Mouse (Mus musculus) MEL (cell line): ENCODE results near the gene Rab31. TPM values are rescaled to one million over a fixed set of nuclear protein-coding genes. Genes with fewer than 3 reads are reported as not detected.
A peak's percentile ranks its signal among the peaks of the same experiment; 100 is the strongest.

Experiments used
- DNase-seq: peaks from one replicate; pipeline ENCODE4 v3.0.0; 2011; ENCODE audit warnings: low read depth, low spot score
- H3K27ac ChIP-seq: 2 replicates; pipeline ENCODE4 v1.5.1; 2012; ENCODE audit warnings: low read depth, mild to moderate bottlenecking, control low read depth, low read length, moderate library complexity; ENCODE audit not compliant: control insufficient read depth
- H3K27me3 ChIP-seq, 2 experiments: fragments of 150-350 bp in 1 of 2; sonication (generic) in 1 of 2; 2 replicates each; pipeline ENCODE4 v1.6.1; 2012; ENCODE audit warnings: low read length in 2 of 2, mild to moderate bottlenecking in 2 of 2, improper control_type of control experiment in 1 of 2, moderate library complexity in 1 of 2; ENCODE audit not compliant: insufficient read depth in 2 of 2, control insufficient read depth in 1 of 2
- H3K36me3 ChIP-seq, 2 experiments: 2 replicates each; pipeline ENCODE4 v1.6.1; 2012 to 2014; ENCODE audit warnings: low read length in 2 of 2, improper control_type of control experiment in 1 of 2, inconsistent platforms in 1 of 2, mild to moderate bottlenecking in 1 of 2; ENCODE audit not compliant: insufficient read depth in 2 of 2, control insufficient read depth in 1 of 2
- H3K4me1 ChIP-seq, 2 experiments: fragments of 150-350 bp in 1 of 2; sonication (generic) in 1 of 2; 2 replicates each; pipeline ENCODE4 v1.6.1; 2012; ENCODE audit warnings: low read length in 2 of 2, improper control_type of control experiment in 1 of 2, mild to moderate bottlenecking in 1 of 2; ENCODE audit not compliant: insufficient read depth in 2 of 2, control insufficient read depth in 1 of 2
- H3K4me3 ChIP-seq, 2 experiments: fragments of 150-350 bp in 1 of 2; sonication (generic) in 1 of 2; 2 replicates each; pipeline ENCODE4 v1.5.1; 2012; ENCODE audit warnings: low read depth in 2 of 2, low read length in 2 of 2, mild to moderate bottlenecking in 2 of 2, moderate library complexity in 2 of 2, control low read depth in 1 of 2, improper control_type of control experiment in 1 of 2; ENCODE audit not compliant: control insufficient read depth in 1 of 2, insufficient read depth in 1 of 2
- H3K79me2 ChIP-seq: 2 replicates; pipeline ENCODE4 v1.6.1; 2012; ENCODE audit warnings: mild to moderate bottlenecking, low read length, moderate library complexity; ENCODE audit not compliant: control insufficient read depth, poor library complexity, insufficient read depth
- H3K9ac ChIP-seq: 2 replicates; pipeline ENCODE4 v1.6.1; 2012; ENCODE audit warnings: low read depth, mild to moderate bottlenecking, control low read depth, low read length, moderate library complexity; ENCODE audit not compliant: control insufficient read depth, poor library complexity, severe bottlenecking
- H3K9me3 ChIP-seq: fragments of 150-350 bp; sonication (generic); replicated peaks from 2 replicates; pipeline ENCODE4 v1.6.1; 2012; ENCODE audit warnings: mild to moderate bottlenecking, low read length, improper control_type of control experiment, moderate library complexity; ENCODE audit not compliant: insufficient read depth
- BHLHE40 ChIP-seq: IDR thresholded peaks from 2 replicates; pipeline ENCODE4 v1.6.1; 2012; ENCODE audit warnings: low read depth, mild to moderate bottlenecking, inconsistent platforms, low read length, improper control_type of control experiment, borderline replicate concordance
- CHD2 ChIP-seq: IDR thresholded peaks from 2 replicates; pipeline ENCODE4 v1.6.1; 2011; ENCODE audit warnings: low read length, improper control_type of control experiment
- CTCF ChIP-seq, 3 experiments: IDR thresholded peaks in 2 of 3; conservative IDR thresholded peaks in 1 of 3; 2 replicates each; pipeline ENCODE4 v1.5.1; 2011 to 2012; ENCODE audit warnings: low read length in 3 of 3, low read depth in 2 of 3, mild to moderate bottlenecking in 2 of 3, improper control_type of control experiment in 1 of 3, inconsistent platforms in 1 of 3, mixed read lengths in 1 of 3, moderate library complexity in 1 of 3; ENCODE audit not compliant: control insufficient read depth in 1 of 3, insufficient read depth in 1 of 3, poor library complexity in 1 of 3, severe bottlenecking in 1 of 3
- E2F4 ChIP-seq: IDR thresholded peaks from 2 replicates; pipeline ENCODE4 v1.6.1; 2011; ENCODE audit warnings: low read depth, low read length, improper control_type of control experiment, borderline replicate concordance
- ELF1 ChIP-seq: IDR thresholded peaks from 2 replicates; pipeline ENCODE4 v1.6.1; 2014; ENCODE audit warnings: low read depth, mild to moderate bottlenecking, inconsistent platforms, low read length, improper control_type of control experiment, moderate library complexity
- EP300 ChIP-seq, 2 experiments: IDR thresholded peaks; 2 replicates each; pipeline ENCODE4 v1.6.1; 2011; ENCODE audit warnings: improper control_type of control experiment in 2 of 2, low read length in 2 of 2, low read depth in 1 of 2, mild to moderate bottlenecking in 1 of 2
- ETS1 ChIP-seq: IDR thresholded peaks from 2 replicates; pipeline ENCODE4 v1.6.1; 2012; ENCODE audit warnings: low read depth, mild to moderate bottlenecking, inconsistent platforms, low read length, improper control_type of control experiment, moderate library complexity
- GABPA ChIP-seq: IDR thresholded peaks from 2 replicates; pipeline ENCODE4 v1.6.1; 2012; ENCODE audit warnings: low read depth, mild to moderate bottlenecking, inconsistent platforms, low read length, improper control_type of control experiment, moderate library complexity
- GATA1 ChIP-seq: IDR thresholded peaks from 2 replicates; pipeline ENCODE4 v1.6.1; 2011; ENCODE audit warnings: low read depth, low read length, improper control_type of control experiment
- HCFC1 ChIP-seq: IDR thresholded peaks from 2 replicates; pipeline ENCODE4 v1.6.1; 2012; ENCODE audit warnings: low read depth, mild to moderate bottlenecking, inconsistent platforms, low read length, improper control_type of control experiment, moderate library complexity
- JUND ChIP-seq: IDR thresholded peaks from 2 replicates; pipeline ENCODE4 v1.6.1; 2011; ENCODE audit warnings: low read depth, mild to moderate bottlenecking, improper control_type of control experiment, low read length
- MAFK ChIP-seq: IDR thresholded peaks from 2 replicates; pipeline ENCODE4 v1.6.1; 2011; ENCODE audit warnings: low read depth, mild to moderate bottlenecking, low read length, improper control_type of control experiment, borderline replicate concordance
- MAX ChIP-seq: IDR thresholded peaks from 2 replicates; pipeline ENCODE4 v1.6.1; 2011; ENCODE audit warnings: low read length, improper control_type of control experiment
- MAZ ChIP-seq: IDR thresholded peaks from 2 replicates; pipeline ENCODE4 v1.6.1; 2012; ENCODE audit warnings: low read depth, mild to moderate bottlenecking, inconsistent platforms, low read length, improper control_type of control experiment
- MEF2A ChIP-seq: IDR thresholded peaks from 2 replicates; pipeline ENCODE4 v1.6.1; 2014; ENCODE audit warnings: low read depth, mild to moderate bottlenecking, inconsistent platforms, low read length, improper control_type of control experiment; ENCODE audit not compliant: poor library complexity, insufficient replicate concordance, severe bottlenecking; ENCODE audit errors: extremely low read depth
- MXI1 ChIP-seq: IDR thresholded peaks from 2 replicates; pipeline ENCODE4 v1.6.1; 2011; ENCODE audit warnings: mild to moderate bottlenecking, low read depth, low read length, improper control_type of control experiment
- MYB ChIP-seq: IDR thresholded peaks from 2 replicates; pipeline ENCODE4 v1.6.1; 2011; ENCODE audit warnings: mild to moderate bottlenecking, low read depth, low read length, improper control_type of control experiment
- MYC ChIP-seq: IDR thresholded peaks from 2 replicates; pipeline ENCODE4 v1.6.1; 2011; ENCODE audit warnings: low read depth, mild to moderate bottlenecking, low read length, improper control_type of control experiment, moderate library complexity
- NELFE ChIP-seq: IDR thresholded peaks from 2 replicates; pipeline ENCODE4 v1.6.1; 2011; ENCODE audit warnings: low read depth, low read length, improper control_type of control experiment
- NRF1 ChIP-seq: IDR thresholded peaks from 2 replicates; pipeline ENCODE4 v1.6.1; 2014; ENCODE audit warnings: low read depth, mild to moderate bottlenecking, inconsistent platforms, low read length, improper control_type of control experiment, moderate library complexity; ENCODE audit not compliant: poor library complexity, insufficient read depth, severe bottlenecking
- POLR2A ChIP-seq, 2 experiments: IDR thresholded peaks; 2 replicates each; pipeline ENCODE4 v1.6.1; 2011 to 2012; ENCODE audit warnings: low read length in 2 of 2, mild to moderate bottlenecking in 2 of 2, control low read depth in 1 of 2, improper control_type of control experiment in 1 of 2, low read depth in 1 of 2, moderate library complexity in 1 of 2; ENCODE audit not compliant: control insufficient read depth in 1 of 2, insufficient read depth in 1 of 2, poor library complexity in 1 of 2
- POLR2AphosphoS5 ChIP-seq: IDR thresholded peaks from 2 replicates; pipeline ENCODE4 v1.6.1; 2012; ENCODE audit warnings: low read depth, borderline replicate concordance, mild to moderate bottlenecking, inconsistent platforms, low read length, moderate library complexity, mixed read lengths
- RAD21 ChIP-seq: IDR thresholded peaks from 2 replicates; pipeline ENCODE4 v1.6.1; 2011; ENCODE audit warnings: mild to moderate bottlenecking, low read depth, low read length, improper control_type of control experiment
- RCOR1 ChIP-seq: IDR thresholded peaks from 2 replicates; pipeline ENCODE4 v1.6.1; 2012; ENCODE audit warnings: low read depth, mild to moderate bottlenecking, inconsistent platforms, low read length, improper control_type of control experiment
- SIN3A ChIP-seq: IDR thresholded peaks from 2 replicates; pipeline ENCODE4 v1.6.1; 2012; ENCODE audit warnings: low read length, improper control_type of control experiment, inconsistent platforms
- SMC3 ChIP-seq: IDR thresholded peaks from 2 replicates; pipeline ENCODE4 v1.6.1; 2011; ENCODE audit warnings: low read depth, low read length, improper control_type of control experiment
- TAL1 ChIP-seq: IDR thresholded peaks from 2 replicates; pipeline ENCODE4 v1.6.1; 2012; ENCODE audit warnings: mild to moderate bottlenecking, inconsistent platforms, low read length, moderate library complexity, mixed read lengths
- TCF12 ChIP-seq: IDR thresholded peaks from 2 replicates; pipeline ENCODE4 v1.6.1; 2014; ENCODE audit warnings: low read depth, mild to moderate bottlenecking, inconsistent platforms, low read length, improper control_type of control experiment, moderate library complexity
- UBTF ChIP-seq: IDR thresholded peaks from 2 replicates; pipeline ENCODE4 v1.6.1; 2012; ENCODE audit warnings: low read depth, mild to moderate bottlenecking, inconsistent platforms, low read length, improper control_type of control experiment, moderate library complexity, borderline replicate concordance; ENCODE audit not compliant: insufficient read depth
- USF2 ChIP-seq, 2 experiments: IDR thresholded peaks; 2 replicates each; pipeline ENCODE4 v1.6.1; 2011 to 2012; ENCODE audit warnings: improper control_type of control experiment in 2 of 2, low read length in 2 of 2, borderline replicate concordance in 1 of 2, inconsistent platforms in 1 of 2, low read depth in 1 of 2, mild to moderate bottlenecking in 1 of 2; ENCODE audit not compliant: insufficient read depth in 1 of 2
- ZC3H11A ChIP-seq: IDR thresholded peaks from 2 replicates; pipeline ENCODE4 v1.6.1; 2012; ENCODE audit warnings: low read depth, mild to moderate bottlenecking, inconsistent platforms, low read length, improper control_type of control experiment
- ZKSCAN1 ChIP-seq: IDR thresholded peaks from 2 replicates; pipeline ENCODE4 v1.6.1; 2012; ENCODE audit warnings: low read depth, mild to moderate bottlenecking, inconsistent platforms, low read length, improper control_type of control experiment, moderate library complexity
- ZMIZ1 ChIP-seq: IDR thresholded peaks from 2 replicates; pipeline ENCODE4 v1.6.1; 2012; ENCODE audit warnings: low read depth, mild to moderate bottlenecking, inconsistent platforms, low read length, improper control_type of control experiment, moderate library complexity
- polyA plus RNA-seq, 2 experiments: library from polyadenylated mRNA; stranded (reverse) in 1 of 2; unstranded in 1 of 2; fragments of >175 nt in 1 of 2; fragments of >200 nt in 1 of 2; gene quantifications; 2 replicates each; pipeline versions ENCODE4 v1.2.1 to v1.2.4; 2012; ENCODE audit warnings: low replicate concordance in 2 of 2, low read depth in 1 of 2; ENCODE audit not compliant: insufficient read length in 2 of 2, insufficient read depth in 1 of 2, missing spikeins in 1 of 2
- total RNA-seq: library from RNA; depleted of rRNA; stranded (reverse); fragments of 300-350 nt; gene quantifications from 2 replicates; pipeline ENCODE4 v1.2.3, GENCODE M21; 2012; rRNA removed

The Rab31 gene
- total RNA-seq (17.9 and 25.7 TPM in 2 replicates), polyA plus RNA-seq (10 to 100 TPM in 1 of 2 experiments, not detected in 1; 23.6 TPM)

DNA sequence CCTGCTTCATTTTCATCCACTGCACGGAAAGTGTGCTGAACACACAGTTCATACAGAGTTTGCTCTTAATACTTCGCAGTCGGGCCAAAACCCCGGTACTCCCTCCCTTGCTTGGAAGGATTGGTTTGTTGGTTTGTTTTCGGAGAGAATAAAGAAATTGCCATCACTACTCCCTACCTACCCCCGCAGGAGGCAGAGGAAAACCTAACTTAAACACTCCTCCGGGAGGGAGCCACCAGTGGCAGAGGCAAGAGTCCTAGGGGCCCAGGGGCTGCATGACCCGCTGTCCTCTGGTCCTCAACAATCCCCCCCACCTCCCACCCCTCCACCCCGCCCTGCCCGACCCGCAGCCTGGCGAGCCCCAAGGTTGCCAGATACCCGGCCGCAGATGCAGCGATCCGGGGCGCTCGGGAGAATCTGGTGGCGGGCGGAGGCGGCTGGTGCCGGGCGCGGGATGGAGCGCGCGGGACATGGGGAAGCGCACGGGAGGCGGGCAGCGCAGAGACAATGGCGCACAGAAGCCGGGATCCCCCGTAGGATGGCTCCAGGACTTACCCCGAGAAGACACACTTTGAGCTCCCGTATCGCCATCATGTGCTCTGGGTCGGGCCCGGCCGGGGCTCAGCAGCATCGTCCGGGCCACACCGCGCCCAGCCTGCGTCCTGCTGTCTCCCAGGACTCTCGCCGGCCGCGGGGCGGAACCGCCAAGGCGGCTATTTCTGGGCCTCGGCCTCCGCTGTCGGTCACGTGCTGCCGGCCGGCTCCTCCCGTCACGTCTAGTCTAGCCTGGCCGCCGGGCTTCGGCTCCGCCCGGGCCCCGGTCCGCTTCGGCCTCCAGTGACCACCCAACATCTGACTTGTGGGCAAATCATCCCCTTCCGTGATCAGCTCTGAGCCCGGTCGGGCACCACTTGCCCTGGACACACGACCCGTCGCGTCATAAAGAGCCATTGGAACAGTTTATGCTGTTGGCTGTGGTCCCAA lies at the start of gene Rab31:
Gene Rab31 (minus strand): TSS at position 802 of the 984 bp plus-strand sequence.
- Histone ChIP-seq H3K27ac (peak within 1 kb of the TSS; percentile 65), H3K4me1 (peaks cover 2 to 23% of the 10 kb centered on the region in 2 experiments; a peak in 3 of 4 replicates), H3K36me3 (0 out of 4 replicates have a peak, but pooled peaks cover 0 to 2% of the 10 kb centered on the region in 2 experiments), H3K27me3 (no peaks in the 10 kb centered on the region; a peak in 1 of 4 replicates), H3K79me2 (peaks cover 5% of the 10 kb centered on the region; the same call in 1 of the 2 replicates), H3K4me3 (peak within 1 kb of the TSS; percentile 85 to 93), H3K9ac (peak within 1 kb of the TSS; percentile 81), H3K9me3 (no peaks in the 10 kb centered on the region)
- DNase-seq, result peak; percentile 60
- TF ChIP-seq MYB (no peak), JUND (no peak), RCOR1 (no peak), SIN3A (no peak; the same call in 1 of the 2 replicates), MXI1 (peak; percentile 29), ZKSCAN1 (no peak), MEF2A (no peak), POLR2A (IDR thresholded peaks at IDR 0.05; ENCODE audit: control insufficient read depth in 1 of 2, insufficient read depth in 1 of 2, low read depth in 1 of 2, low read length in 2 of 2, poor library complexity in 1 of 2) (peak; percentile 44 to 49; a peak in 2 of 4 replicates), RAD21 (no peak), NELFE (peak; percentile 55), GATA1 (no peak), UBTF (peak; percentile 69; the same call in 1 of the 2 replicates), ETS1 (no peak), ELF1 (0 out of 2 replicates have a peak, but pooled peaks have one; percentile 18), MAFK (no peak), CTCF (IDR thresholded peaks at IDR 0.05 in 2 of 3, conservative IDR thresholded peaks at IDR 0.05 in 1 of 3; ENCODE audit: control insufficient read depth in 1 of 3, insufficient read depth in 1 of 3, low read depth in 2 of 3, low read length in 3 of 3, poor library complexity in 1 of 3, severe bottlenecking in 1 of 3) (no peak), MAX (peak; percentile 84), SMC3 (no peak), MAZ (peak; percentile 59), TCF12 (peak; percentile 25; the same call in 1 of the 2 replicates), ZMIZ1 (no peak), HCFC1 (0 out of 2 replicates have a peak, but pooled peaks have one; percentile 39), POLR2AphosphoS5 (no peak), BHLHE40 (peak; percentile 82), ZC3H11A (no peak), E2F4 (no peak), NRF1 (no peak), GABPA (no peak), CHD2 (no peak), EP300 (IDR thresholded peaks at IDR 0.05; ENCODE audit: low read depth in 1 of 2, low read length in 2 of 2) (no peak), MYC (no peak), USF2 (IDR thresholded peaks at IDR 0.05; ENCODE audit: borderline replicate concordance in 1 of 2, insufficient read depth in 1 of 2, low read depth in 1 of 2, low read length in 2 of 2) (peak in 1 of 2 experiments; percentile 65; a peak in 1 of 4 replicates), TAL1 (no peak)
